Mouse (Mus musculus): ENCODE results near the gene S100a13. TPM values are rescaled to one million over a fixed set of nuclear protein-coding genes. Genes with fewer than 3 reads are reported as not detected.

Gene S100a13
- polyA plus RNA-seq, 1 experiment from 2014 or later: 11.8 TPM

DNA sequence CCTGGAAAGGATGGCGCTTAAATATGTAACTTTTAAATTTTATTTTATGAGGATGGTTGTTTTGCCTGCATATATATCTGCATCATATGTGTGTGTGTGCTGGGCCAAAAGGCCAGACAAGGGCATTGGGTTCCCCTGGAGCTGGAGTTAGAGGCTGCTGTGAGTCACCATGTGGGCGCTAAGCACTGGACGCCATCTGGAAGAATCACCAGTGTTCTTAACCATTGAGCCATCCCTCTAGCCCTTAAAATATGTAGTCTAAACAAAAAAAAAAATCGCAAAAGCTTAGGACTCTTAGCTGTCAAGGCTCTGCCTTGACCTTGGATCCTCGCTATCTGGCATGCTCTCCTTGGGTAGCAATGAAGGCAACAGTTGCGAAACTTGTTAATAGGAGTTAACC lies 25.7 kb upstream of the S100a13 start:
- H3K9ac ChIP-seq: no peak overlapping the region
- no peak overlapping the region for H3K4me2 ChIP-seq
- H3K36me3 ChIP-seq: peaks cover 51% of the 10 kb centered on the region
- peaks cover 10% of the 10 kb centered on the region for H3K4me1 ChIP-seq (replicated peaks)
- no peak overlapping the region for H3K4me3 ChIP-seq
- WGBS: 91% methylated on average over 6 of the region's 6 CpGs
- H3K9me3 ChIP-seq: no peaks in the 10 kb centered on the region
- H3K27ac ChIP-seq (replicated peaks): no peak overlapping the region
- ATAC-seq (ENCODE audit: low FRiP score, low read depth): no peak
- no peaks in the 10 kb centered on the region for H3K27me3 ChIP-seq

DNA sequence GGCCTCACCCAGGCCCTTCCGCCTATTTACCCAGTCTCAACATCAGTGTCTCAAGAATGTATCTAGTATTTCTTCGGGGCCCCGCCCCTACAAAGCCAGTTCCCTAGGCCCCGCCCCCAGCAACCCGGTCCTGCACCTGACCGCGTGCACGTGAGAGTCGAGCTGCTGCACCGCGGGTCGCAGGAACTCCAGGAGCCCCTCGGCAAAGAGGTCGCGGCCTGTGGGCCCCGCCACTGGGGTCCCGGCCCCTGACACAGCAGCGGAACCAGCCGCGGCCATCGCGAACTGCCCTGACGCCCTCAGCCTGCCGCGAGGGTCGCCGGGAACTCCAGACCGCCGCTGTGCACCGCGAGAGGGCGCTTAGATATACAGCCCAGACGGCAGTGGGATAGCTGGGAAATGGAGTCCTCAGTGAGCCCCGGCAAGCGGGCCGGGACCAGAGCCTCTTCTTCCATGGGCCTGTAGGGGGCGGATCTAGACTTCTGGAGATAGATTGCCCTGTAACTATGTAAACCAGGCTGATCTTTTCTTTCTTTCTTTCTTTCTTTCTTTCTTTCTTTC lies 23.5 kb upstream of the S100a13 start, which contains the start of gene Snapin:
TSS of gene Snapin (minus strand) at position 338 of the 561 bp plus-strand sequence.
- no peaks in the 10 kb centered on the region for H3K9me3 ChIP-seq
- WGBS: under 1% methylated on average over 37 of the region's 37 CpGs
- H3K27me3 ChIP-seq: no peaks in the 10 kb centered on the region
- H3K4me2 ChIP-seq: peak within 1 kb of the TSS; percentile 63
- peaks cover 34% of the 10 kb centered on the region for H3K36me3 ChIP-seq
- peak within 1 kb of the TSS; percentile 80 for H3K9ac ChIP-seq
- H3K4me1 ChIP-seq (replicated peaks): peaks cover 10% of the 10 kb centered on the region
- ATAC-seq (ENCODE audit: low FRiP score, low read depth): peak; percentile 97
- peak within 1 kb of the TSS; percentile 82 for H3K27ac ChIP-seq (replicated peaks)
- H3K4me3 ChIP-seq: peak within 1 kb of the TSS; percentile 98

DNA sequence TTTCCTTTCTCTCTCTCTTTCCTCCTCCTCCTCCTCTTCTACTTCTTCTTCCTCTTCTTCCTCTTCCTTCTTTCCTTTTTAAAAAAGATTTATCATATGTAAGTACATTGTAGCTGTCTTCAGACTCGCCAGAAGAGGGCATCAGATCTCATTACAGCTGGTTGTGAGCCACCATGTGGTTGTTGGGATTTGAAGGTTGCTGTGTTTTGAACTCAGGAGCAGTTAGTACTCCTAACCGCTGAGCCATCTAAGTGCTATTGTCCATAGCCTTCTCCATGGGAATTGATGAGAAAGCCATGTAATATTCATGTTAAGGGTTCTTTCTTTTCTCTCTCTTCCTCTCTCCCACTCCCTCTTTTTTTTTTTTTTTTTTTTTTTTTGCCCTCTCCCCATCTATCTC lies 22.9 kb upstream of the S100a13 start:
- Histone ChIP-seq H3K4me2 (no peak overlapping the region), H3K27ac (replicated peaks) (no peak overlapping the region), H3K9me3 (no peaks in the 10 kb centered on the region), H3K36me3 (peaks cover 33% of the 10 kb centered on the region), H3K9ac (no peak overlapping the region), H3K27me3 (no peaks in the 10 kb centered on the region), H3K4me1 (replicated peaks) (peaks cover 10% of the 10 kb centered on the region), H3K4me3 (no peak overlapping the region)
- ATAC-seq (ENCODE audit: low FRiP score, low read depth): no peak
- 41% methylated on average over 2 of the region's 2 CpGs for WGBS

DNA sequence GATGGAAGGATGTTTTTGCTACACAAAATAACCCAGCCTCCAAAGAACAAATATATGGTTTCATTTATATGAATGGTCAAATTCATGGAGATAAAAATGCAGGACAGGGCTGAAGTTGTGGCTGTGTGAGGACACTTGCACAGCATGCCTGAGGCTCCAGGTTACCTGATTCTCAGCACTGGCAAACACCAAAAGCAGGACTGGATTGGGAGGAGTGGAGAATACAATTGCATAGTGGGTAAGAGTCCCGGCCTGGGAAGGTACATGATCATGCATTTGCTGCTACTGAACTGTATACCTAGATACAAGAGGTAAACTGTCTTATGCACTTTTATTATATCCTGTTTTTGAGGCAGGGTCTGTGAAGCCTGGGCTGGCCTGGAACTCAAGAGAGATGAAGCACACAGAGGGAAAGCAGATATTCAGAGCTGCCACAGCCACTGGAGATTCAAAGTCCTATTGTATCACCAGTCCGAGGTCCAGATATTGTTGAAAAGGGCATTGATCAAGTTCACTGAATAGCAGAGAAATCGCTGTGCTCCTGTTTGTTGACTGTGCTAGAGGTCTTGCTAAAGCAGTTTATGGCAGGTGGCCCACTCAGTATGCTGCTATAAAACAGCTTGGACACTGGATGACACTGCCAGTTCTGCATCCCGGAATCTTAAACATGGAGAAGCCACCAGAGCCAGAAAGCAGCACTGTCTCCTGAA lies 20.2 kb upstream of the S100a13 start:
- H3K4me2 ChIP-seq: no peak overlapping the region
- H3K36me3 ChIP-seq: peaks cover 33% of the 10 kb centered on the region
- no peak overlapping the region for H3K9ac ChIP-seq
- WGBS: 62% methylated on average over 4 of the region's 4 CpGs
- H3K27me3 ChIP-seq: no peaks in the 10 kb centered on the region
- no peak overlapping the region for H3K27ac ChIP-seq (replicated peaks)
- no peak for ATAC-seq (ENCODE audit: low FRiP score, low read depth)
- H3K4me3 ChIP-seq: no peak overlapping the region
- H3K9me3 ChIP-seq: no peaks in the 10 kb centered on the region
- H3K4me1 ChIP-seq (replicated peaks): peaks cover 10% of the 10 kb centered on the region

DNA sequence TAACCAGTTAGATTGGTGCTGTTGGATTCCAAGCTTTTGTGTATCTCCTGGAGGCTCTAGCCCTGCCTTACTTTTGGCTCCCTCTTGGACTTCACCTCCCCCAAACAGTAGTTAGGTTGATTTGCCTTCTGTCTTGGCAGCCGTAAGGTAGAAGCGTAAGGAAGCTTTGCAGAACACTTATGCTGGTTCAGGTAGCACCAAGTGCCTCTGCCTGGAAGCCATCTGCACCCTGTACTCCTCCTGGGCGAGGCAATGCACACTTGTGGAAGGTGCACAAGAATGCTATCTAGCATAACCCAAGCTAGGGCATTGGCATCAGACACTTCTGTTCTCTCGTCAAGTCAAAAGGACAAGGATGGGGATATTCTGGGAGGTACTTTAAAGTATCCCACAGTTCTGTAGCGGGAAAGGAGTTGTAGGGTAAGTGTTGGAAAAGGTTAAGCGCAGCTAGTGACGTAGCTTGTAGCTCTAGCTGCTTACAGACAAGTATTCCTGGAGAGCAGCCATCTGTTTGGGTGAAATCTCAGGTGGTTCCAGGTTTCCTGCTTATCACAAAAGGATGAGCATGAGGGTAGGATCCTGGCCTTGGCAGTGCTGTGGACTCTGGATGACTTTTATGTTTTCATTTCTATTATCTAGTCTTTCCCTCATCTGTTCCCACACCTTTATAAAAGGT lies 18.2 kb upstream of the S100a13 start:
- Histone ChIP-seq H3K27ac (replicated peaks) (no peak overlapping the region), H3K9me3 (no peaks in the 10 kb centered on the region), H3K9ac (no peak overlapping the region), H3K36me3 (peaks cover 45% of the 10 kb centered on the region), H3K27me3 (no peaks in the 10 kb centered on the region), H3K4me1 (replicated peaks) (no peaks in the 10 kb centered on the region), H3K4me2 (no peak overlapping the region), H3K4me3 (no peak overlapping the region)
- ATAC-seq (ENCODE audit: low FRiP score, low read depth): no peak
- 93% methylated on average over 7 of the region's 7 CpGs for WGBS

DNA sequence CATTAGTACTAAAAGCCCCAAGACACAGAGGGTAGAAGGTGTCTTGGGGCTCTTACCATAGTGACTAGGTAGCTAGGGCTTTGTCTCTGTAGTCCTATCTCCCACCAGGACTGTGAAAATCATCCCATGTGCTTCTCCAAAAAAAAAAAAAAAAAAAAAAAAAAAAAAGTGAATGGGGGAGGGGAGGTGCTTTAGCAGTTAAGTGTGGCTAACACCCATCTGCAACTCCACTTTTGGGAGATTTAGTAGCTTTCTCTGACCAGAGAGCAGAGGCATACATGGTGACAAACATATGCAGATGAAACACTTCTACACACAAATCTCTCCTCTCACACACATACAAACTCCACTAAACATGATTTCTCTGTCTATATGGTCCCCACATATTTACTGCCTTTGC lies 16.6 kb upstream of the S100a13 start:
- Histone ChIP-seq H3K9ac (no peak overlapping the region), H3K27me3 (no peaks in the 10 kb centered on the region), H3K4me1 (replicated peaks) (no peaks in the 10 kb centered on the region), H3K9me3 (no peaks in the 10 kb centered on the region), H3K4me2 (no peak overlapping the region), H3K27ac (replicated peaks) (no peak overlapping the region), H3K4me3 (no peak overlapping the region), H3K36me3 (peaks cover 60% of the 10 kb centered on the region)
- ATAC-seq (ENCODE audit: low FRiP score, low read depth): no peak

DNA sequence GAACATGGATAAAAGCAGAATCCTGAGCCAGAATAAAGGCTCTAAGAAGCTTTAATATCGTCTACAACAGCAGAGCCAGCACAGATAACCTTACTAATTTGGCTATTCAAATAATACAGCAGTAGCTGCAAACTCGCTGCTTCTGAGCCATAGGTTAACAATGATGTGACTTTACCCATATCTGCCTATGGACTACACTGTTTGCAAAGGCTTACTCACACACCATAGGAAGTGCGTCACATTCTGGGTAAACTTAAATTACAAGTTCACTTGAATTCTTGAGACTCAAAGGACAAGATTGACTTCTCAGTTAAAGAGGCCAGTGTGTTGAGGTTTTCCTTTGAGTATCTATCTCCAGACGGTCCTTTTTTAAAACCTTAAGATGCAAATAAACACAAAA lies 10.8 kb upstream of the S100a13 start:
- peaks cover 32% of the 10 kb centered on the region for H3K4me1 ChIP-seq (replicated peaks)
- H3K4me3 ChIP-seq: no peak overlapping the region
- no peak overlapping the region for H3K9ac ChIP-seq
- no peaks in the 10 kb centered on the region for H3K9me3 ChIP-seq
- no peaks in the 10 kb centered on the region for H3K27me3 ChIP-seq
- no peak overlapping the region for H3K4me2 ChIP-seq
- no peak overlapping the region for H3K27ac ChIP-seq (replicated peaks)
- H3K36me3 ChIP-seq: peaks cover 77% of the 10 kb centered on the region
- WGBS: 91% methylated on average over 4 of the region's 4 CpGs
- ATAC-seq (ENCODE audit: low FRiP score, low read depth): no peak

DNA sequence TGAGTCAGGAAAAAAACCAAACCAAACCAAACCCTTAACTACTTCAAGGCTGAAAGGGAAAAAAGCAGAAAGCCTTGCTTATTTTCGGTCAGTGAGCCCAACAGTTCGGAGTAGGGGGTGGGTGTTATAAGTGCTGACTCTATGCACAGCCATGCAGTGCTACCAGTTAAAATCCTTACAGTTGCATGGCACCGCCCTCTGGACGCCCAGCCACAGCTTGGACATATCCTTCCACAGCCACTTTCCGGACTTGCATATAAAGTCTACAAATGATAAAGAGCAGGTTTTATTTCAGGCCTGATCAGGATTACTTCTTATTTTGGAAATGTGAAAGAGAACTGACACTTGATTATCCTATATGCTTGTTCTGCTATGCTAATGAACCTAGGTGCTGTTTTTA lies 9.0 kb upstream of the S100a13 start:
- H3K27ac ChIP-seq (replicated peaks): no peak overlapping the region
- WGBS: 97% methylated on average over 5 of the region's 5 CpGs
- no peak overlapping the region for H3K9ac ChIP-seq
- ATAC-seq (ENCODE audit: low FRiP score, low read depth): no peak
- peaks cover 61% of the 10 kb centered on the region for H3K36me3 ChIP-seq
- no peaks in the 10 kb centered on the region for H3K9me3 ChIP-seq
- no peak overlapping the region for H3K4me2 ChIP-seq
- no peaks in the 10 kb centered on the region for H3K27me3 ChIP-seq
- no peak overlapping the region for H3K4me3 ChIP-seq
- H3K4me1 ChIP-seq (replicated peaks): peaks cover 32% of the 10 kb centered on the region

DNA sequence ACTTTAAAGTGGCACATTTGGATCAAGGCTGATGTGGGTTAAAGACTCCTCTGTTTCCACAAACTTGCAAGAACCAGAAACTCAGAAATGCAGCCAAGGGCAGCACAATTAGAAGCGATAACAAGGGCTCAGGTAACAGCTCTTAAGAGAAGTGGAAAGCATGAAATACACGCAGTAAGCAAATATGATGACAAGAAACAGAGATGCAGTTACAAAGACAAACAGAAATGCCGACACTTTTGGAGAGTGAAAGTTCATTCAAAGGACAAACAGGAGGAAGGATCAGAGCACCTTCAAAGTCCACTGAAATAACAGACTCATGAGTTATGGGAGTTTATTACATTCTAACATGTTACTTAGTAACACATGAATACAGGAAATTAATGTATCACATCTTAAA lies 7.9 kb upstream of the S100a13 start:
- no peak overlapping the region for H3K4me3 ChIP-seq
- no peak overlapping the region for H3K4me2 ChIP-seq
- H3K27me3 ChIP-seq: no peaks in the 10 kb centered on the region
- H3K4me1 ChIP-seq (replicated peaks): peaks cover 32% of the 10 kb centered on the region
- no peak for ATAC-seq (ENCODE audit: low FRiP score, low read depth)
- H3K9ac ChIP-seq: no peak overlapping the region
- no peaks in the 10 kb centered on the region for H3K9me3 ChIP-seq
- H3K36me3 ChIP-seq: peaks cover 54% of the 10 kb centered on the region
- WGBS: 90% methylated on average over 3 of the region's 3 CpGs
- H3K27ac ChIP-seq (replicated peaks): no peak overlapping the region

DNA sequence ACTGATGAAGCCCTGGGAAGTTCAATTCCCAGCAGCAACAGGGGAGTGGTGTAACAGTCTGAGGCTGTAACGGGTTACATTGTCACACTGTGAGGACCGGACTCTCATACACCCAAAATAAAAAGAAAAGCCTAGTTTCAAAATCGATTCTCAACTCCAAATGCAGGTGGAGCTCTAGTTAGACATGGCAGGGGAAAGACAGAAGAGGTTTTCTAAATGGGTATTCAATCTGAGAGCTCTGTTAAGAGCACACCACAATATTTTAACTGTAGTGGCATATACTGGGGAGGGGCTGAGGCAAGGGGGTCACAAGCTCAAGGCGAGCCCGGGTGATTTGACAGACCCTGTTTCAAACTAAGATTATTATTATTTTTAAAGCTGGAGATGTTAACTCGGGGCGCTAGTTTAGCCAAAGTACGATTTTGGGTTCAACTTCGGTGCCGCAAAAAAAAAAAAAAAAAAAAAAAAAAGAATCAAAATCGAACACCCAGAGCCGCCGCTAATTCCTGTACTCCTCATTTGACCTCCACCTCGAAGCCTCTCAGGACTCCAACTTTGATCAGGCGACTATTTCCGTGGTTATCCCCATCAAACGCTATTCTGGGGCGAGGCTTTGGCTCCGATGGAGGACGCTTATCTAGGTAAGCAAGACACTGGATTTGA lies 5.8 kb upstream of the S100a13 start:
- 2% methylated on average over 20 of the region's 20 CpGs for WGBS
- no peak for ATAC-seq (ENCODE audit: low FRiP score, low read depth)
- H3K4me3 ChIP-seq: peak overlapping the region; percentile 96
- peaks cover 36% of the 10 kb centered on the region for H3K36me3 ChIP-seq
- peak overlapping the region; percentile 98 for H3K9ac ChIP-seq
- H3K4me1 ChIP-seq (replicated peaks): peaks cover 32% of the 10 kb centered on the region
- peak overlapping the region; percentile 73 for H3K4me2 ChIP-seq
- peak overlapping the region; percentile 98 for H3K27ac ChIP-seq (replicated peaks)
- no peaks in the 10 kb centered on the region for H3K9me3 ChIP-seq
- peaks cover 11% of the 10 kb centered on the region for H3K27me3 ChIP-seq

DNA sequence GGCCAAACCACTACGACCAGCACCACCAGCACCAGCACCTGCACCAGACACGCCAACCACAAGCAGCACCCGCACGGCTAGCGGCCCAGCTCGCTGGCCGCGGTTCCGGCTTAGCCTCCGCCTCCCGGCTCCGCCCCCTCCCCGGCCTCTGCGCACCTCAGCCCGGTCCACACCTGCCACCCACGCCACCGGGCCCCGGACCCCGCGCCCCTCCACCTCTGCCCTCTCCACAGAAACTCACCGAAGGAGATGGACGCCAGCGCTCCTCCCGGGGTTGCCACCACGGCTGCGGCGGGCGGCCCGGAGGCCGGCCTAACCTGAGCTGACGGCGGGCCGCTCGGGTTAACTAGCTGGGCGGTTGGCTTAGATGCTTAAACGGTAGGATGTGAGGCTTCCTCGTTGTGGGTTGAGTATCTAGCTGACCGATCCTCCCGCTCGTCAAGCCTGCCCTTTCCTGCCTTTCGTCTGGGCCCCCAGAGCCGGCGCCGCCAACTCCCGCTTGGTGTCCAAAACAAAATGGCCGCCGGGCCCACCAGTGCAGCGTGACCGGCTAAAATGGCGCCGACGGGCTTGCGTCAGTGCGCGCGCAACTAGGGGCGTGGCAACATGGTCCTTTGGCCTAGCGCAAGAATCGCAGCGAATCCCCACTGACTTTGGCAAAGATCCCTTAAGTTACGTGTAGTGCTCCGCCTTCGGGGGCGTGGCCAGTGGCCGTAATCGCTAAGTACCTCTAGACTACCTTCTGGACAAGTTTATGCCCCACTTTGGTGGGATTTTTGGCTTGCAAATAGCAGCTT lies 5.1 kb upstream of the S100a13 start, which contains the start of gene Chtop:
TSS of gene Chtop (minus strand) at position 549 of the 797 bp plus-strand sequence.
- ATAC-seq (ENCODE audit: low FRiP score, low read depth): peak; percentile 93
- Histone ChIP-seq H3K27me3 (peaks cover 19% of the 10 kb centered on the region), H3K4me3 (peak within 1 kb of the TSS; percentile 96), H3K4me1 (replicated peaks) (peaks cover 32% of the 10 kb centered on the region), H3K9me3 (no peaks in the 10 kb centered on the region), H3K9ac (peak within 1 kb of the TSS; percentile 98), H3K4me2 (peak within 1 kb of the TSS; percentile 73), H3K27ac (replicated peaks) (peak within 1 kb of the TSS; percentile 98), H3K36me3 (peaks cover 29% of the 10 kb centered on the region)
- under 1% methylated on average over 62 of the region's 66 CpGs for WGBS

Data from hindbrain, embryonic 15.5 days (tissue).